Mouse (Mus musculus): ENCODE measurements at regions not wholly inside any gene's neighbourhood (a gene's known extent, or its start where the extent isn't known, plus 50 kb on each side); places are given as distances from the start of the nearest gene placed in this dataset.
A peak's percentile ranks its signal among the peaks of the same experiment; 100 is the strongest.

GRCm38 (mm10) chr12:19387706-19388105 is 566.6 kb upstream of the Gm21863 start:
- DNase-seq (ENCODE audit: low spot score), result peak; percentile 51

Measured in ovary, postnatal 36 days (tissue).